Mouse (Mus musculus) liver, adult 2 months (tissue): Measurements from ENCODE around the gene Ltf.

Source experiments
- CTCF ChIP-seq: fragments of 200-500 bp; IDR thresholded peaks from 2 replicates; pipeline ENCODE4 v1.5.1; 2011; ENCODE audit warnings: low read depth, low read length, control low read depth
- POLR2A ChIP-seq: fragments of 200-500 bp; IDR thresholded peaks from 2 replicates; pipeline ENCODE4 v1.6.1; 2011; ENCODE audit warnings: low read length, control low read depth; ENCODE audit not compliant: insufficient read depth; ENCODE audit errors: extremely low read depth

GRCm38 (mm10) chr9:111062840-111063239, 43.8 kb downstream of the Ltf start:
- TF ChIP-seq POLR2A (no peak), CTCF (no peak)
